Mouse (Mus musculus): ENCODE data around the gene Capn7. TPM values are rescaled to one million over a fixed set of nuclear protein-coding genes. Genes with fewer than 3 reads are reported as not detected.

The Capn7 gene
- total and polyA plus RNA-seq, 2 experiments from 2014 or later, result 55.9 to 73.7 TPM

GRCm38 (mm10) chr14:31414235-31414966, 78.0 kb downstream of the Capn7 start:
- DNase-seq (ENCODE audit: low spot score) (no peak), ATAC-seq (ENCODE audit: low FRiP score) (no peak)
- Histone ChIP-seq H3K4me1 (ENCODE audit: insufficient read depth, low read length) (peaks cover 2% of the 10 kb centered on the region), H3K9me3 (ENCODE audit: low read length) (no peaks in the 10 kb centered on the region), H3K4me3 (ENCODE audit: low read depth, low read length) (no peak overlapping the region), H3K4me2 (ENCODE audit: low read depth, low read length, poor library complexity, severe bottlenecking) (no peak overlapping the region), H3K27me3 (ENCODE audit: insufficient read depth, low read length) (no peaks in the 10 kb centered on the region), H3K9ac (replicated peaks; ENCODE audit: low read length, poor library complexity, severe bottlenecking) (no peak overlapping the region), H3K27ac (ENCODE audit: low read depth, low read length) (peak overlapping the region; percentile 6; the same call in 1 of the 2 replicates), H3K36me3 (ENCODE audit: insufficient read depth, low read length) (peaks cover 21% of the 10 kb centered on the region)
- no peak for TF ChIP-seq CTCF (IDR thresholded peaks at IDR 0.05)
- 72% methylated on average over 10 of the region's 10 CpGs for WGBS

- Histone ChIP-seq H3K4me3 (ENCODE audit: low read depth, low read length) (no peak overlapping the region), H3K9ac (replicated peaks; ENCODE audit: low read length, poor library complexity, severe bottlenecking) (no peak overlapping the region), H3K4me1 (ENCODE audit: insufficient read depth, low read length) (peaks cover 2% of the 10 kb centered on the region), H3K27me3 (ENCODE audit: insufficient read depth, low read length) (no peaks in the 10 kb centered on the region), H3K9me3 (ENCODE audit: low read length) (no peaks in the 10 kb centered on the region), H3K27ac (ENCODE audit: low read depth, low read length) (no peak overlapping the region), H3K4me2 (ENCODE audit: low read depth, low read length, poor library complexity, severe bottlenecking) (no peak overlapping the region), H3K36me3 (ENCODE audit: insufficient read depth, low read length) (peaks cover 19% of the 10 kb centered on the region)
- WGBS, result 63% methylated on average over 7 of the region's 7 CpGs
- no peak for ATAC-seq (ENCODE audit: low FRiP score)
- DNase-seq (ENCODE audit: low spot score), result no peak
- no peak for TF ChIP-seq CTCF (IDR thresholded peaks at IDR 0.05)
Observed at GRCm38 (mm10) chr14:31414967-31415376, 78.5 kb downstream of the Capn7 start.

DNA sequence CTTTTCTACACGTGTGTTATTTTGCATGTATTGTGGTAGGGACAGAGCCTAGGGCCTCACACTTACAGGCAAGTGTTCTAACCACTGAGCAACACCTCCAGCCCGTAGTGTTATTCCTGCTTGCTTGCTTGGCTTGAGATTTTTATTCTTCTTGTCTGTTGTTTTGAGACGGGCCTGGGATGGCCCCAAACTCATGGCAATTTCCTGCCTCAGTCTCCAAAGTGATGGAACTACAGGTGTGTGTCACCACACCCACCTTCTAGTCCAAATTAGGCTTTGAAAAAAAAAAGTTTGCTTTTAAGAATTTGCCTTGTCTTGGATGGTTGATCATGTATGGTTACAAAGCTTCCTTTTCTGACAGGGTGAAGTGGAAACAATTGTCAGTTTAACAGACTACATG, 80.0 kb downstream of the Capn7 start:
- WGBS, result 79% methylated on average over 3 of the region's 3 CpGs
- Histone ChIP-seq H3K4me2 (ENCODE audit: low read depth, low read length, poor library complexity, severe bottlenecking) (no peak overlapping the region), H3K4me3 (ENCODE audit: low read depth, low read length) (no peak overlapping the region), H3K9ac (replicated peaks; ENCODE audit: low read length, poor library complexity, severe bottlenecking) (no peak overlapping the region), H3K27me3 (ENCODE audit: insufficient read depth, low read length) (no peaks in the 10 kb centered on the region), H3K36me3 (ENCODE audit: insufficient read depth, low read length) (peaks cover 5% of the 10 kb centered on the region), H3K9me3 (ENCODE audit: low read length) (no peaks in the 10 kb centered on the region), H3K27ac (ENCODE audit: low read depth, low read length) (no peak overlapping the region), H3K4me1 (ENCODE audit: insufficient read depth, low read length) (peaks cover 2% of the 10 kb centered on the region)
- no peak for TF ChIP-seq CTCF (IDR thresholded peaks at IDR 0.05)
- no peak for ATAC-seq (ENCODE audit: low FRiP score)
- DNase-seq (ENCODE audit: low spot score), result no peak

DNA sequence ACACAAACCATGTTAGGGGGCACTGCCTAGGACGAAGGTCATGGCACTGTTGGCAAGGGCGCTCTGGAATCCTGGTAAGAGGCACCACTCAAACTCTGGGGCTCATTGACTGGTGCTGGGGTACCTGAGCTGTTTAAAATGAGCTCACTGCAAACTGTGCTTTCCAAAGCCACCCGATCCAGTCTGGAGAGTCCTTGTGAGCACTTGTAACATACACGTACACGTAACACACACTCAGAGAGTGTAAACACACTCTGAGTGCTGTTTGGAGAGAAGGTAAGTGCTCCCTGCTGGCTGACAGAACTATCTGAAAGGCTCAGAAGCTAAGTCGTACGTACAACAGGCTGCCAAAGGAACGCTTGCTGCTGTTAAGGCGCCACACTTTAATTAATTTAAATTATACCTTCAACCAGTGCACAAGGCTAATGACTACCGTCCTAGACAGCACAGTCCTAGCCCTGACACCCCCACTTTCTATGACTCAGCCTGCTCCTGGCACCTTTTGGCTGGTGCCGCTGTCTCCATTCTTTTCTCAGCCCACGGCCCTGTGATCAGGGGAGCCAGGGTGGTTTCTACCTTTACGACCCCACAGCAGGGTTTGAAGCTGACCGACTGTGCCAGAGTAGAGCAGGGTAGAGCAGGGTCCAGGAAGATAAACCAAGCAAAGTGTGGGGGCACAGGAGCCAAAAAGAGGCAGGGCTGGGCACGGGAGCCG, 80.6 kb downstream of the Capn7 start:
- Histone ChIP-seq H3K9ac (replicated peaks; ENCODE audit: low read length, poor library complexity, severe bottlenecking) (no peak overlapping the region), H3K27ac (ENCODE audit: low read depth, low read length) (no peak overlapping the region), H3K27me3 (ENCODE audit: insufficient read depth, low read length) (no peaks in the 10 kb centered on the region), H3K4me2 (ENCODE audit: low read depth, low read length, poor library complexity, severe bottlenecking) (no peak overlapping the region), H3K4me3 (ENCODE audit: low read depth, low read length) (no peak overlapping the region), H3K4me1 (ENCODE audit: insufficient read depth, low read length) (peaks cover 2% of the 10 kb centered on the region), H3K36me3 (ENCODE audit: insufficient read depth, low read length) (0 out of 2 replicates have a peak, but pooled peaks cover 4% of the 10 kb centered on the region), H3K9me3 (ENCODE audit: low read length) (no peaks in the 10 kb centered on the region)
- no peak for TF ChIP-seq CTCF (IDR thresholded peaks at IDR 0.05)
- ATAC-seq (ENCODE audit: low FRiP score) (no peak), DNase-seq (ENCODE audit: low spot score) (no peak)
- 85% methylated on average over 16 of the region's 16 CpGs for whole genome bisulfite sequencing

GRCm38 (mm10) chr14:31419279-31419678, 82.8 kb downstream of the Capn7 start:
- WGBS, result 27% methylated on average over 4 of the region's 4 CpGs
- H3K27me3 ChIP-seq (ENCODE audit: insufficient read depth, low read length), result no peaks in the 10 kb centered on the region
- no peaks in the 10 kb centered on the region for H3K36me3 ChIP-seq (ENCODE audit: insufficient read depth, low read length)
- H3K4me1 ChIP-seq (ENCODE audit: insufficient read depth, low read length), result peaks cover 4% of the 10 kb centered on the region
- no peak overlapping the region for H3K4me3 ChIP-seq (ENCODE audit: low read depth, low read length)
- no peaks in the 10 kb centered on the region for H3K9me3 ChIP-seq (ENCODE audit: low read length)
- H3K9ac ChIP-seq (replicated peaks; ENCODE audit: low read length, poor library complexity, severe bottlenecking), result no peak overlapping the region
- H3K27ac ChIP-seq (ENCODE audit: low read depth, low read length), result no peak overlapping the region
- DNase-seq (ENCODE audit: low spot score) (no peak), ATAC-seq (ENCODE audit: low FRiP score) (no peak)
- H3K4me2 ChIP-seq (ENCODE audit: low read depth, low read length, poor library complexity, severe bottlenecking), result no peak overlapping the region
- TF ChIP-seq CTCF (IDR thresholded peaks at IDR 0.05), result no peak

GRCm38 (mm10) chr14:31420135-31420534, 83.7 kb downstream of the Capn7 start:
- TF ChIP-seq CTCF (IDR thresholded peaks at IDR 0.05), result no peak
- no peak overlapping the region for H3K9ac ChIP-seq (replicated peaks; ENCODE audit: low read length, poor library complexity, severe bottlenecking)
- ATAC-seq (ENCODE audit: low FRiP score) (no peak), DNase-seq (ENCODE audit: low spot score) (no peak)
- WGBS, result 96% methylated on average over 8 of the region's 8 CpGs
- no peak overlapping the region for H3K4me2 ChIP-seq (ENCODE audit: low read depth, low read length, poor library complexity, severe bottlenecking)
- H3K36me3 ChIP-seq (ENCODE audit: insufficient read depth, low read length), result no peaks in the 10 kb centered on the region
- H3K4me1 ChIP-seq (ENCODE audit: insufficient read depth, low read length), result peaks cover 4% of the 10 kb centered on the region; the same call in 1 of the 2 replicates
- no peak overlapping the region for H3K4me3 ChIP-seq (ENCODE audit: low read depth, low read length)
- H3K27me3 ChIP-seq (ENCODE audit: insufficient read depth, low read length), result no peaks in the 10 kb centered on the region
- no peaks in the 10 kb centered on the region for H3K9me3 ChIP-seq (ENCODE audit: low read length)
- H3K27ac ChIP-seq (ENCODE audit: low read depth, low read length), result no peak overlapping the region
